Mouse (Mus musculus): Measurements from ENCODE around the gene Sufu. TPM values are rescaled to one million over a fixed set of nuclear protein-coding genes. Genes with fewer than 3 reads are reported as not detected.
A peak's percentile ranks its signal among the peaks of the same experiment; 100 is the strongest.

Gene Sufu
- polyA plus RNA-seq, 1 experiment from 2014 or later, result 32.8 TPM

- Histone ChIP-seq H3K4me1 (peaks cover 58% of the 10 kb centered on the region), H3K36me3 (peaks cover 31% of the 10 kb centered on the region), H3K27ac (peak overlapping the region; percentile 99), H3K4me2 (peak overlapping the region; percentile 94), H3K27me3 (no peaks in the 10 kb centered on the region), H3K9ac (peak overlapping the region; percentile 86), H3K4me3 (peak overlapping the region; percentile 92), H3K9me3 (no peaks in the 10 kb centered on the region)
- under 1% methylated on average over 21 of the region's 21 CpGs for WGBS
- ATAC-seq (ENCODE audit: insufficient number of reproducible peaks, low FRiP score, low TSS enrichment, low read depth), result peak; percentile 40; the same call in 1 of the 2 replicates
Measured at GRCm38 (mm10) chr19:46503351-46504084, 106.8 kb downstream of the Sufu start.

GRCm38 (mm10) chr19:46504085-46504552 lies 107.4 kb downstream of the Sufu start:
- Histone ChIP-seq H3K27me3 (no peaks in the 10 kb centered on the region), H3K27ac (peak overlapping the region; percentile 99), H3K4me3 (peak overlapping the region; percentile 92), H3K4me1 (peaks cover 64% of the 10 kb centered on the region), H3K4me2 (peak overlapping the region; percentile 94), H3K9ac (peak overlapping the region; percentile 86), H3K36me3 (peaks cover 36% of the 10 kb centered on the region), H3K9me3 (no peaks in the 10 kb centered on the region)
- WGBS, result 3% methylated on average over 4 of the region's 4 CpGs
- ATAC-seq (ENCODE audit: insufficient number of reproducible peaks, low FRiP score, low TSS enrichment, low read depth), result no peak

GRCm38 (mm10) chr19:46504822-46505417 lies 108.2 kb downstream of the Sufu start:
- peaks cover 71% of the 10 kb centered on the region for H3K4me1 ChIP-seq
- ATAC-seq (ENCODE audit: insufficient number of reproducible peaks, low FRiP score, low TSS enrichment, low read depth), result no peak

GRCm38 (mm10) chr19:46505646-46506371 lies 109.1 kb downstream of the Sufu start:
- 83% methylated on average over 8 of the region's 8 CpGs for WGBS
- no peak for ATAC-seq (ENCODE audit: insufficient number of reproducible peaks, low FRiP score, low TSS enrichment, low read depth)
- H3K27me3 ChIP-seq, result no peaks in the 10 kb centered on the region
- H3K9me3 ChIP-seq, result no peaks in the 10 kb centered on the region
- peak overlapping the region; percentile 92; the same call in 1 of the 2 replicates for H3K4me3 ChIP-seq
- peak overlapping the region; percentile 94 for H3K4me2 ChIP-seq
- H3K36me3 ChIP-seq, result peaks cover 43% of the 10 kb centered on the region
- no peak overlapping the region for H3K9ac ChIP-seq
- no peak overlapping the region for H3K27ac ChIP-seq
- H3K4me1 ChIP-seq, result peaks cover 79% of the 10 kb centered on the region

More at GRCm38 (mm10) chr19:46504822-46505417, 108.2 kb downstream of the Sufu start:
- WGBS, result 56% methylated on average over 9 of the region's 9 CpGs
- H3K9ac ChIP-seq, result 0 out of 2 replicates have a peak overlapping the region, but pooled peaks have one; percentile 86
- peaks cover 42% of the 10 kb centered on the region for H3K36me3 ChIP-seq
- H3K9me3 ChIP-seq, result no peaks in the 10 kb centered on the region
- H3K27me3 ChIP-seq, result no peaks in the 10 kb centered on the region
- H3K4me2 ChIP-seq, result peak overlapping the region; percentile 94
- H3K4me3 ChIP-seq, result peak overlapping the region; percentile 92
- peak overlapping the region; percentile 99 for H3K27ac ChIP-seq

GRCm38 (mm10) chr19:46506372-46506717 lies 109.6 kb downstream of the Sufu start:
- Histone ChIP-seq H3K36me3 (peaks cover 46% of the 10 kb centered on the region), H3K4me1 (peaks cover 80% of the 10 kb centered on the region), H3K9ac (no peak overlapping the region), H3K4me2 (no peak overlapping the region; the same call in 1 of the 2 replicates), H3K9me3 (no peaks in the 10 kb centered on the region), H3K27ac (no peak overlapping the region), H3K27me3 (no peaks in the 10 kb centered on the region), H3K4me3 (no peak overlapping the region)
- no peak for ATAC-seq (ENCODE audit: insufficient number of reproducible peaks, low FRiP score, low TSS enrichment, low read depth)
- WGBS, result 76% methylated on average over 3 of the region's 3 CpGs

GRCm38 (mm10) chr19:46507181-46507581 lies 110.5 kb downstream of the Sufu start:
- WGBS, result 76% methylated on average over 8 of the region's 8 CpGs
- no peak overlapping the region for H3K4me2 ChIP-seq
- H3K27me3 ChIP-seq, result no peaks in the 10 kb centered on the region
- no peak overlapping the region for H3K27ac ChIP-seq
- ATAC-seq (ENCODE audit: insufficient number of reproducible peaks, low FRiP score, low TSS enrichment, low read depth), result no peak
- H3K9ac ChIP-seq, result no peak overlapping the region
- no peak overlapping the region for H3K4me3 ChIP-seq
- H3K4me1 ChIP-seq, result peaks cover 80% of the 10 kb centered on the region
- H3K36me3 ChIP-seq, result peaks cover 51% of the 10 kb centered on the region
- H3K9me3 ChIP-seq, result no peaks in the 10 kb centered on the region

- Histone ChIP-seq H3K27ac (peak overlapping the region; percentile 0; the same call in 1 of the 2 replicates), H3K4me1 (peaks cover 75% of the 10 kb centered on the region), H3K36me3 (peaks cover 58% of the 10 kb centered on the region), H3K4me2 (no peak overlapping the region), H3K27me3 (no peaks in the 10 kb centered on the region), H3K4me3 (no peak overlapping the region), H3K9ac (no peak overlapping the region), H3K9me3 (no peaks in the 10 kb centered on the region)
- no peak for ATAC-seq (ENCODE audit: insufficient number of reproducible peaks, low FRiP score, low TSS enrichment, low read depth)
- 54% methylated on average over 1 of the region's 1 CpGs for WGBS
Measured at GRCm38 (mm10) chr19:46507806-46508205, 111.1 kb downstream of the Sufu start.

GRCm38 (mm10) chr19:46508738-46509137 lies 112.0 kb downstream of the Sufu start:
- Histone ChIP-seq H3K36me3 (peaks cover 67% of the 10 kb centered on the region), H3K4me2 (no peak overlapping the region), H3K4me1 (peaks cover 69% of the 10 kb centered on the region), H3K4me3 (no peak overlapping the region), H3K9ac (0 out of 2 replicates have a peak overlapping the region, but pooled peaks have one; percentile 7), H3K9me3 (no peaks in the 10 kb centered on the region), H3K27me3 (no peaks in the 10 kb centered on the region), H3K27ac (no peak overlapping the region)
- 41% methylated on average over 3 of the region's 3 CpGs for WGBS
- no peak for ATAC-seq (ENCODE audit: insufficient number of reproducible peaks, low FRiP score, low TSS enrichment, low read depth)

GRCm38 (mm10) chr19:46509202-46509601 lies 112.5 kb downstream of the Sufu start:
- no peaks in the 10 kb centered on the region for H3K27me3 ChIP-seq
- no peak overlapping the region for H3K4me3 ChIP-seq
- peaks cover 64% of the 10 kb centered on the region for H3K4me1 ChIP-seq
- no peak overlapping the region for H3K27ac ChIP-seq
- H3K36me3 ChIP-seq, result peaks cover 72% of the 10 kb centered on the region
- ATAC-seq (ENCODE audit: insufficient number of reproducible peaks, low FRiP score, low TSS enrichment, low read depth), result no peak
- 59% methylated on average over 3 of the region's 3 CpGs for WGBS
- no peaks in the 10 kb centered on the region for H3K9me3 ChIP-seq
- H3K9ac ChIP-seq, result no peak overlapping the region
- H3K4me2 ChIP-seq, result no peak overlapping the region

- ATAC-seq (ENCODE audit: insufficient number of reproducible peaks, low FRiP score, low TSS enrichment, low read depth), result no peak
- WGBS, result 87% methylated on average over 4 of the region's 4 CpGs
- no peaks in the 10 kb centered on the region for H3K9me3 ChIP-seq
- H3K4me2 ChIP-seq, result no peak overlapping the region
- H3K9ac ChIP-seq, result no peak overlapping the region
- H3K4me3 ChIP-seq, result no peak overlapping the region
- 0 out of 2 replicates have a peak overlapping the region, but pooled peaks have one; percentile 17 for H3K27ac ChIP-seq
- no peaks in the 10 kb centered on the region for H3K27me3 ChIP-seq
- peaks cover 77% of the 10 kb centered on the region for H3K36me3 ChIP-seq
- peaks cover 59% of the 10 kb centered on the region for H3K4me1 ChIP-seq
Measured at GRCm38 (mm10) chr19:46509736-46510135, 113.0 kb downstream of the Sufu start.

- H3K27me3 ChIP-seq, result no peaks in the 10 kb centered on the region
- H3K36me3 ChIP-seq, result peaks cover 79% of the 10 kb centered on the region
- H3K9ac ChIP-seq, result no peak overlapping the region
- WGBS, result 65% methylated on average over 5 of the region's 5 CpGs
- H3K4me1 ChIP-seq, result peaks cover 52% of the 10 kb centered on the region
- H3K4me3 ChIP-seq, result no peak overlapping the region
- ATAC-seq (ENCODE audit: insufficient number of reproducible peaks, low FRiP score, low TSS enrichment, low read depth), result no peak
- H3K27ac ChIP-seq, result 0 out of 2 replicates have a peak overlapping the region, but pooled peaks have one; percentile 17
- no peak overlapping the region for H3K4me2 ChIP-seq
- H3K9me3 ChIP-seq, result no peaks in the 10 kb centered on the region
Measured at GRCm38 (mm10) chr19:46510401-46510800, 113.7 kb downstream of the Sufu start.
